Mouse (Mus musculus) intestine, postnatal 0 days (tissue): ENCODE measurements around the gene Gtf2a2. TPM values are rescaled to one million over a fixed set of nuclear protein-coding genes. Genes with fewer than 3 reads are reported as not detected.
"Not testable (repeated sequence)": the region's sequence is repeated elsewhere in the genome, so short reads cannot be mapped to it uniquely, and the experiment has no call there.

ENCODE experiments used
- ATAC-seq: fragments of 200-750 bp; cut with Nextera tagmentation; 2 replicates; pipeline ENCODE4 v1.8.0; 2017; ENCODE audit warnings: mild to moderate bottlenecking, moderate TSS enrichment, moderate library complexity
- H3K27ac ChIP-seq: fragments of 300-500 bp; sonication (generic); 2 replicates; pipeline ENCODE4 v1.5.1; 2014; ENCODE audit warnings: mild to moderate bottlenecking, low read depth, low read length, moderate library complexity
- H3K27me3 ChIP-seq: fragments of 300-500 bp; sonication (generic); replicated peaks from 2 replicates; pipeline ENCODE4 v1.6.1; 2014; ENCODE audit warnings: low read length, mixed read lengths; ENCODE audit not compliant: control insufficient read depth, insufficient read depth
- H3K36me3 ChIP-seq: fragments of 300-500 bp; sonication (generic); 2 replicates; pipeline ENCODE4 v1.6.1; 2014; ENCODE audit warnings: mild to moderate bottlenecking, moderate library complexity; ENCODE audit not compliant: control insufficient read depth, insufficient read depth
- H3K4me1 ChIP-seq: fragments of 300-500 bp; sonication (generic); replicated peaks from 2 replicates; pipeline ENCODE4 v1.6.1; 2014; ENCODE audit warnings: antibody characterized with exemption, low read length, mixed read lengths; ENCODE audit not compliant: control insufficient read depth, insufficient read depth
- H3K4me2 ChIP-seq: fragments of 300-500 bp; sonication (generic); replicated peaks from 2 replicates; pipeline ENCODE4 v1.6.1; 2014; ENCODE audit warnings: low read depth, mild to moderate bottlenecking, moderate library complexity
- H3K4me3 ChIP-seq: fragments of 300-500 bp; sonication (generic); 2 replicates; pipeline ENCODE4 v1.5.1; 2014; ENCODE audit warnings: low read depth, low read length
- H3K9ac ChIP-seq: fragments of 300-500 bp; sonication (generic); 2 replicates; pipeline ENCODE4 v1.6.1; 2014; ENCODE audit warnings: mild to moderate bottlenecking, low read depth, low read length
- H3K9me3 ChIP-seq: fragments of 300-500 bp; sonication (generic); 2 replicates; pipeline ENCODE4 v1.6.1; 2016; ENCODE audit warnings: mixed run types; ENCODE audit not compliant: control insufficient read depth
- CTCF ChIP-seq: sonication (generic); IDR thresholded peaks from 2 replicates; pipeline ENCODE4 v1.5.1; 2016; ENCODE audit warnings: low read depth, mild to moderate bottlenecking, control low read depth, antibody characterized with exemption, moderate library complexity
- WGBS: fragments of 180-500 bp; shearing (Covaris S2); extraction: QIAGEN DNeasy Blood & Tissue Kit; methylation state at CpG from one replicate; pipeline ENCODE4 v1.1.7; 2014; 5-methylcytosine and 5-hydroxymethylcytosine counted together
- polyA plus RNA-seq: library from polyadenylated mRNA; unstranded; fragments of >200 nt; fragmentation: Nextera tagmentation; extraction: Ambion mirVana; gene quantifications from 2 replicates; pipeline ENCODE4 v1.2.1, GENCODE M21; 2015

Gtf2a2 gene
- polyA plus RNA-seq, 1 experiment from 2014 or later = 127 TPM

DNA sequence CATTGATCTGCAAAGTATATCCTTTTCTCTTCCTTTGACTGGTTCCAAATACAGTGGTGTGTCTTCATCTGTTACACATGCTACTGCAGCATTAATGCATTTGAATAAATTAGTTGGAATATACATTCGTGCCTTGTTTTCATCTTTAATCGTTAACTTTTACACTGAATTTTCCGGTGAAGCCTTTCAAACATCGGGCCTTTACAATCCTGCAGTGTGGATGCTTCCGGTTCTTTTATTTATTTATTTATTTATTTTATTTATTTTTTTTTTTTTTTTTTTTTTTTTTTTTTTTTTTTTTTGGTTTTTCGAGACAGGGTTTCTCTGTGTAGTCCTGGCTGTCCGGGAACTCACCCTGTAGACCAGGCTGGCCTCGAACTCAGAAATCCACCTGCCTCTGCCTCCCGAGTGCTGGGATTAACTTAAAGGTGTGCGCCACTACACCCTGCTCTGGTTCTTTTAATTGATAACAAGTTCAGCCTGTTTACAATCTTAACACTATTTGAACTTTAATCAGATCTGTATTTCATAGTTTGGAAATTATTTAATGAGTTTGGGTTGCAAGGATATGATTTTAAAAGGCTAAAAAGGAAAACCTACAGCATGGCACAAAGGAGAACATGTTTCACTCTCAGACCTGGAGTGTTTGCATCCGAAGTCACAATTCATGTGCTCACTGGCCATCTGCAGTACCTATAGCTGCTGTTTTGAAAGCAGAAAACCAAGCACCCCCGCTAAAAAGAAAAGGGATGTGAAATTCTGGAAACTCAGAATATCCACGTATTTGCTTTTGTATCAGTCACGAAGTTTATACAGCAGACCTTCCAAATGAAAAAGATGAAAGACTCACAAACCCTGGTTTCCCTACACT lies 578 bp upstream of the Gtf2a2 start:
- Histone ChIP-seq H3K27me3 (no peaks in the 10 kb centered on the region), H3K27ac (0 out of 2 replicates have a peak overlapping the region, but pooled peaks have one; percentile 31), H3K4me3 (peak overlapping the region; percentile 91), H3K36me3 (peaks cover 18% of the 10 kb centered on the region), H3K9ac (peak overlapping the region; percentile 91; the same call in 1 of the 2 replicates), H3K4me2 (peak overlapping the region; percentile 77), H3K4me1 (no peaks in the 10 kb centered on the region; the same call in 1 of the 2 replicates), H3K9me3 (no peaks in the 10 kb centered on the region)
- peak; percentile 11; the same call in 1 of the 2 replicates for ATAC-seq
- TF ChIP-seq CTCF = no peak
- WGBS = 60% methylated on average over 14 of the region's 14 CpGs

DNA sequence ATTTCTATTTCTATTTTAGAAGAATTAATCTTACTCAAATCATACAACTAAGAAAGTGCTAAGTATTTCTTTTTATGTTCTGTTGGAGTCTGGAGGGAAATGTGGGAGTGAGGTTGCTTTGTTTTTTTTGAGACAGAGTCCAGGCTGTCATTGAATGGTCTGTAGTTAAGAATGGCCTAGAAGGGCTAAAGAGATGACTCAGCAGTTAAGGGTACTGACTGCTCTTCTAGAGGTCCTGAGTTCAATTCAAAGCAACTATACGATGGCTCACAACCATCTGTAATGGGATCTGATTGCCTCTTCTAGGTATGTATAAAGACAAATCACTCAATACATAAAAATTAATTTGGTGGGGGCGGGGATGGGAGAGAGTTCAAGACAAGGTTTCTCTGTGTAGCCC lies 3.3 kb downstream of the Gtf2a2 start:
- no peak for TF ChIP-seq CTCF
- 88% methylated on average over 2 of the region's 2 CpGs for WGBS
- Histone ChIP-seq H3K27ac (no peak overlapping the region), H3K36me3 (no peaks in the 10 kb centered on the region), H3K9ac (no peak overlapping the region), H3K4me1 (no peaks in the 10 kb centered on the region; the same call in 1 of the 2 replicates), H3K27me3 (no peaks in the 10 kb centered on the region), H3K9me3 (no peaks in the 10 kb centered on the region), H3K4me2 (no peak overlapping the region), H3K4me3 (no peak overlapping the region)
- ATAC-seq = no peak

DNA sequence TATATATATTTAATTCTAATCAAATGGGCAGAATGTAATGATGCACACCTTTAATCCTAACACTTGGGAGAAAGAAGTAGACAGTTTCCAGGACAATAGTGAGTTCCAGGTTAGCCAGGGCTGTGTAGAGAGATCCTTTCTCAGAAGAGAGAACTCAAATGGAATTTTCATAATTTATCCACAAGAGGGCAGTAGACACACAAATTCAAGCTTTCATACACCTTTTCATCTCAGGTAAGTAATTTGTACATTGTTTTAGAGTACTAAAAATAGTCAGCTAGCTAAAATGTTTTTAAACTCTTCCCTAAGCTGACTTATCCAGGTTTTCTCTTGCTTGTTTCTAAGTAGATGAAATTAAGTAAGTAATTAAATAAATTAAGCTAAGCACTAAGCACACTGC lies 6.5 kb downstream of the Gtf2a2 start:
- peak; percentile 74 for TF ChIP-seq CTCF
- H3K4me2 ChIP-seq = no peak overlapping the region
- H3K27me3 ChIP-seq = no peaks in the 10 kb centered on the region
- H3K9ac ChIP-seq = no peak overlapping the region
- H3K27ac ChIP-seq = no peak overlapping the region
- H3K9me3 ChIP-seq = no peaks in the 10 kb centered on the region
- no peak overlapping the region for H3K4me3 ChIP-seq
- H3K36me3 ChIP-seq = no peaks in the 10 kb centered on the region
- no peaks in the 10 kb centered on the region; the same call in 1 of the 2 replicates for H3K4me1 ChIP-seq
- ATAC-seq = 0 out of 2 replicates have a peak, but pooled peaks have one; percentile 25

DNA sequence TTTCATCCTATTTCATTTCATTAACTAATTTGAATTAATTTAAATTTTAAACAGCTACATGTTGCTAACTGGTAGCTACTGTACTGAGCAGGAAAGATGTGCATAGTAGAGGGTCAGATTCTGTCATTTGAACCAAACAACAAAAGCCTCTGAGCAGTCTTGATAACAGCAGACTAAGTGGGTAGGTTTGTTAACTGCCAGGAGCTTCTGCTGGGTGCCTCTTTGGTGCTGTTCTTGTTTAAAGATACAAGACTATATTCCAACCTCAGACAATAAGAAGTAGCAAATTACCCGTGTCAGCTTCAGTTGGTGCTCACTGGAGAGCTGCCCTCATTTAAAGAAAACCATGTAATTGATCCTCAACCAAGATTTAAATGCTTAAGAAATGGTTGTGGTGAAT lies 9.3 kb downstream of the Gtf2a2 start:
- WGBS = 52% methylated on average over 1 of the region's 1 CpGs
- H3K4me1 ChIP-seq = no peaks in the 10 kb centered on the region
- H3K9me3 ChIP-seq = no peaks in the 10 kb centered on the region
- no peak overlapping the region for H3K4me2 ChIP-seq
- no peak overlapping the region for H3K9ac ChIP-seq
- no peaks in the 10 kb centered on the region for H3K36me3 ChIP-seq
- H3K4me3 ChIP-seq = no peak overlapping the region
- no peak overlapping the region for H3K27ac ChIP-seq
- TF ChIP-seq CTCF = no peak
- ATAC-seq = no peak
- H3K27me3 ChIP-seq = no peaks in the 10 kb centered on the region

DNA sequence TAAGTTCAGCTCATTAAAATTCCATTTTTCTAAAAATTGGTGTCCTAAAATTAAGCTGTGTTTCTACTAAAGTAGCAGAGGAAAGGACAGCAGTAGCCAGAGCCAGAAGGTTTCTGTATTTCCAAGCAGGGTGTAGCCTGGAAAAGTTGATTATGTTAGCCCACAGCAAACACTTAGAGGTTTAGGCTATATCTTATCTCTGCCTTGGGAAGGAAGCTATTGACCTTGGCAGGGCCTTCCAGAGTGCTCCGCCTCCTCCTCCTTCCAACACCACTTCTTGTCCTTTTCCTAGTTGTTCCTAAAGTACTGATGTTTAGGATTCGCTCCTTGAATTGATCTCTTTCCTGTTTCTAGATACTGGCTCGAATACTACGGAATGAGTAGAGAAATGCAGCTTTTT lies 9.7 kb downstream of the Gtf2a2 start:
- Histone ChIP-seq H3K4me2 (no peak overlapping the region), H3K36me3 (no peaks in the 10 kb centered on the region), H3K9ac (no peak overlapping the region), H3K9me3 (no peaks in the 10 kb centered on the region), H3K27me3 (no peaks in the 10 kb centered on the region), H3K4me3 (no peak overlapping the region), H3K4me1 (no peaks in the 10 kb centered on the region), H3K27ac (no peak overlapping the region)
- ATAC-seq = no peak
- 61% methylated on average over 4 of the region's 4 CpGs for WGBS
- no peak for TF ChIP-seq CTCF

DNA sequence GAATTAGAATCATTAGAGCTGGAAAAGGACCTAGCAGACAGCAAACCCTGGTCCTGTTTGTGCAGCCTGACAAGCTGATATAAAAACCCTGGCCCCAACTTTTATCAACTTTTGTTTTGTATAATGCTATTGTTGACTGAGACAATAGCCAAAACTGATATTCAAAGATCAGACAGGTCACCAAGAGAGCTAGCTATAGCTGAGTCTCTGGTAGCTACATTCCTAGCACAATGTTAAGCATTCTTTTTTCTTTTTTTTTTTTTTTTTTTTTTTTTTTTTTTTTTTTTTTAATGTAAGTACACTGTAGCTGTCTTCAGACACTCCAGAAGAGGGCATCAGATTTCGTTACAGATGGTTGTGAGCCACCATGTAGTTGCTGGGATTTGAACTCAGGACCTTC lies 11.3 kb downstream of the Gtf2a2 start:
- not testable (repeated sequence) for H3K27ac ChIP-seq, H3K9ac ChIP-seq, H3K36me3 ChIP-seq, H3K4me3 ChIP-seq, H3K9me3 ChIP-seq, H3K4me2 ChIP-seq, H3K4me1 ChIP-seq, ATAC-seq, H3K27me3 ChIP-seq
- 72% methylated on average over 1 of the region's 1 CpGs for WGBS
